Comparison of ENCODE assay signal across 25 mouse cellular contexts in the genomic region with DNA sequence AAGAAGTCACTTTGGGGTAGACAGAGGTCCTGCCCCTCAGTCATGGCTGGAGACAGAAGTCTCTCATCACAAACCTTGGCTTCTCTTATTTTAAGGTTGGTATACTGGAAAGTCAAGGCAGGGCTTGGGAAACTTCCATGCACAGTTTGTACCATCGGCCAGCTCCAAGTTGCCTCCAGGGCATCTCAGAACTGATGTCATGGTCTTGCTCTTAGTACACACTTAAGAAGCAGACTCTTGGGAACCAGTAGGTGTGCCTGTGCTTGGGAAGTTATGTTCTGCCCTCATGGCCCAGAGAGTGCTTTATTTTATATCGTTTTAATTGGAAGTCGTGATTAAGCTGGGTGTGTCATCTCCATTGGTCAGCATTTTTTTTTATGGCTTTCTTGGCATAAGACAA.
"Had no signal": no experiment of that assay in that cellular context is flagged by ENCODE, and none has a peak within 500 bp of the region (broad histone marks: within the 10 kb centered on the region; RNA-seq: fewer than 3 reads in every experiment).

No protein-coding gene starts in this region.

- H3K4me3 ChIP-seq: gastrocnemius, adult 2 months; heart, embryonic 13.5 days; heart, embryonic 15.5 days; hindbrain, embryonic 13.5 days; hindbrain, embryonic 15.5 days; kidney, embryonic 15.5 days; left cerebral cortex, adult 2 months; limb, embryonic 10.5 days; limb, embryonic 12.5 days; liver, embryonic 13.5 days; liver, embryonic 15.5 days had no signal

- H3K36me3 ChIP-seq: liver, embryonic 15.5 days had no signal

- DNase-seq: gastrocnemius, adult 2 months; gastrocnemius, postnatal 10 days; gastrocnemius, postnatal 25 days; heart, adult 18-20 months; heart, postnatal 14 days; heart, postnatal 36 days; kidney, adult 11 months; kidney, adult 2 months; kidney, adult 9 months; kidney, postnatal 14 days; kidney, postnatal 36 days; layer of hippocampus, adult 9-11 months; liver; liver, embryonic 13.5 days had no signal

- H3K27me3 ChIP-seq: heart, embryonic 13.5 days; heart, embryonic 15.5 days; hindbrain, embryonic 13.5 days; hindbrain, embryonic 15.5 days; kidney, embryonic 15.5 days; limb, embryonic 12.5 days; liver, embryonic 13.5 days; liver, embryonic 15.5 days had no signal

- H3K27ac ChIP-seq: gastrocnemius, adult 2 months; heart, embryonic 13.5 days; heart, embryonic 15.5 days; hindbrain, embryonic 13.5 days; hindbrain, embryonic 15.5 days; hindbrain, postnatal 0 days; kidney, embryonic 15.5 days; kidney, postnatal 0 days; left cerebral cortex, adult 2 months; limb, embryonic 10.5 days; liver, embryonic 13.5 days; liver, embryonic 15.5 days had no signal

- H3K4me1 ChIP-seq: kidney, embryonic 15.5 days had no signal

- H3K9ac ChIP-seq: heart, embryonic 13.5 days; heart, embryonic 15.5 days; hindbrain, embryonic 13.5 days; hindbrain, embryonic 15.5 days; kidney, embryonic 15.5 days; limb, embryonic 12.5 days; liver, embryonic 13.5 days; liver, embryonic 15.5 days had no signal
